Comparison of ENCODE assay signal across 8 mouse cellular contexts in the genomic region with DNA sequence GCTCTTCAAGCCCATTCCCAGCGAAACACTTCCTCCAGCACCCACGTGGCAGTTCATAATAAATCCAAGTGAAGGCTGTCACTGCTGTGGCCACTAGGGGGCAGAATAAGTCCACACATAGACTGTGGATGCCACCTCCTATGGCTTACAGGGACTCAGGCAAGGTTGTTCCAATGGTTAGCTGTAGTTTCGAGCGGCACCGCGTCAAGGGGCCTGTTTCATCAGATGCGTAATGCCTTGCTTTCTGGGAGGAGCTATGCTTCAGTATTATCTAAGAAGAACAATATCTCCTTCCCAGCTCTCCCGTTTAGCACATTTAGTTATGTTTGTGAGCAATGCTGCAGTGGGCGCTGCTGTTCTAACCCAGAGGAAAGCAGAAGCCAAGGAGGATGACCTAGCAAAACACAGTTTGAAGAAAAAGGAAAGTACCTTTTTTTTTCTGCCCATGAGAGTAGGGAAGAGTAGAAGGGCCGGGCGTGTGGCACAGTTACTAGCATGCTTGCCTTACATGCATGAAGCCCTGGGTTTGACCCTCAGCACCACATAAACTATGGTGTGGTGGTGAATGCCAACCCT. TPM values are rescaled to one million over a fixed set of nuclear protein-coding genes. Genes with fewer than 3 reads are reported as not detected.
DNase-seq lines count a peak whose midpoint lies in the region; ATAC-seq and TF ChIP-seq lines count a peak whose summit lies in the region.

No protein-coding gene starts in this region.

- ATAC-seq in forebrain, embryonic 12.5 days (ENCODE audit: low FRiP score), result peak; percentile 95
- ATAC-seq in heart, postnatal 0 days (ENCODE audit: insufficient read depth, low read depth), result peak; percentile 91
- ATAC-seq in liver, embryonic 16.5 days (ENCODE audit: low read depth), result peak; percentile 92
- peak; percentile 96 for ATAC-seq in neural tube, embryonic 13.5 days (ENCODE audit: low read depth)

- DNase-seq in c-Kit-positive CD71-positive TER-119-positive erythroid progenitor cells, embryonic 14.5 days (ENCODE audit: low spot score), result peak; percentile 96
- DNase-seq in heart, postnatal 0 days (ENCODE audit: low spot score), result peak; percentile 94
- DNase-seq in kidney, postnatal 4 days, result peak; percentile 90 to 94

- peak; percentile 46; the same call in 1 of the 2 replicates for TF ChIP-seq EP300 in heart, postnatal 0 days (IDR thresholded peaks at IDR 0.05; ENCODE audit: low read depth)

- H3K9ac ChIP-seq in forebrain, embryonic 12.5 days, result peak overlapping the region; percentile 21; the same call in 1 of the 2 replicates
- no peak overlapping the region for H3K9ac ChIP-seq in heart, postnatal 0 days (replicated peaks; ENCODE audit: low read depth, low read length)
- peak overlapping the region; percentile 55 for H3K9ac ChIP-seq in liver, embryonic 16.5 days (ENCODE audit: low read depth, low read length)
- peak overlapping the region; percentile 2; the same call in 1 of the 2 replicates for H3K9ac ChIP-seq in neural tube, embryonic 13.5 days

- peak; percentile 83 for TF ChIP-seq CTCF in E14TG2a.4 (conservative IDR thresholded peaks at IDR 0.05; ENCODE audit: low read length)
- peak; percentile 98 for TF ChIP-seq CTCF in heart, postnatal 0 days (IDR thresholded peaks at IDR 0.05; ENCODE audit: low read depth)
- TF ChIP-seq CTCF in testis, adult 2 months (IDR thresholded peaks at IDR 0.05; ENCODE audit: control insufficient read depth, insufficient read depth, insufficient replicate concordance, low read depth, low read length), result peak; percentile 87; the same call in 1 of the 2 replicates

- no peaks in the 10 kb centered on the region for H3K36me3 ChIP-seq in E14TG2a.4 (ENCODE audit: insufficient read depth, low read length)
- no peaks in the 10 kb centered on the region for H3K36me3 ChIP-seq in forebrain, embryonic 12.5 days (replicated peaks)
- H3K36me3 ChIP-seq in heart, postnatal 0 days (replicated peaks; ENCODE audit: control insufficient read depth, insufficient read depth, low read length), result no peaks in the 10 kb centered on the region
- H3K36me3 ChIP-seq in liver, embryonic 16.5 days (ENCODE audit: control insufficient read depth, insufficient read depth), result no peaks in the 10 kb centered on the region
- H3K36me3 ChIP-seq in neural tube, embryonic 13.5 days, result no peaks in the 10 kb centered on the region
- no peaks in the 10 kb centered on the region for H3K36me3 ChIP-seq in testis, adult 2 months (ENCODE audit: control insufficient read depth, insufficient read depth, low read length)

- peak overlapping the region; percentile 36 for H3K4me2 ChIP-seq in forebrain, embryonic 12.5 days
- peak overlapping the region; percentile 28; the same call in 1 of the 2 replicates for H3K4me2 ChIP-seq in heart, postnatal 0 days (ENCODE audit: low read depth, low read length)
- peak overlapping the region; percentile 61 for H3K4me2 ChIP-seq in liver, embryonic 16.5 days (ENCODE audit: low read depth, low read length)
- H3K4me2 ChIP-seq in neural tube, embryonic 13.5 days, result peak overlapping the region; percentile 36

- H3K4me3 ChIP-seq in E14TG2a.4 (replicated peaks; ENCODE audit: low read length), result no peak overlapping the region
- no peak overlapping the region; the same call in 1 of the 2 replicates for H3K4me3 ChIP-seq in forebrain, embryonic 12.5 days (replicated peaks)
- no peak overlapping the region for H3K4me3 ChIP-seq in heart, postnatal 0 days (ENCODE audit: low read depth, low read length)
- peak overlapping the region; percentile 41 for H3K4me3 ChIP-seq in liver, embryonic 16.5 days (ENCODE audit: low read depth, low read length)
- no peak overlapping the region for H3K4me3 ChIP-seq in neural tube, embryonic 13.5 days
- no peak overlapping the region for H3K4me3 ChIP-seq in testis, adult 2 months (ENCODE audit: control insufficient read depth, low read depth, low read length)

- no peaks in the 10 kb centered on the region for H3K9me3 ChIP-seq in E14TG2a.4 (ENCODE audit: low read length)
- no peaks in the 10 kb centered on the region for H3K9me3 ChIP-seq in forebrain, embryonic 12.5 days
- no peaks in the 10 kb centered on the region for H3K9me3 ChIP-seq in heart, postnatal 0 days (replicated peaks; ENCODE audit: control insufficient read depth, low read length)
- H3K9me3 ChIP-seq in liver, embryonic 16.5 days (replicated peaks; ENCODE audit: control insufficient read depth, low read length), result no peaks in the 10 kb centered on the region
- no peaks in the 10 kb centered on the region for H3K9me3 ChIP-seq in neural tube, embryonic 13.5 days

- no peak overlapping the region for H3K27ac ChIP-seq in forebrain, embryonic 12.5 days
- H3K27ac ChIP-seq in heart, postnatal 0 days (ENCODE audit: low read depth), result peak overlapping the region; percentile 70
- H3K27ac ChIP-seq in liver, embryonic 16.5 days (ENCODE audit: low read length), result peak overlapping the region; percentile 93
- no peak overlapping the region; the same call in 1 of the 2 replicates for H3K27ac ChIP-seq in neural tube, embryonic 13.5 days (replicated peaks)
- H3K27ac ChIP-seq in testis, adult 2 months (ENCODE audit: control insufficient read depth, insufficient read depth, low read depth, low read length), result peak overlapping the region; percentile 86

- H3K4me1 ChIP-seq in E14TG2a.4 (replicated peaks; ENCODE audit: low read depth, low read length), result peaks cover 4% of the 10 kb centered on the region; the same call in 1 of the 2 replicates
- H3K4me1 ChIP-seq in forebrain, embryonic 12.5 days, result peaks cover 12% of the 10 kb centered on the region
- no peaks in the 10 kb centered on the region for H3K4me1 ChIP-seq in heart, postnatal 0 days (ENCODE audit: control insufficient read depth, insufficient read depth)
- peaks cover 21% of the 10 kb centered on the region for H3K4me1 ChIP-seq in liver, embryonic 16.5 days (ENCODE audit: control insufficient read depth, low read depth, low read length)
- peaks cover 5% of the 10 kb centered on the region; the same call in 1 of the 2 replicates for H3K4me1 ChIP-seq in neural tube, embryonic 13.5 days (replicated peaks)
- H3K4me1 ChIP-seq in testis, adult 2 months (ENCODE audit: control insufficient read depth, insufficient read depth, low read length), result no peaks in the 10 kb centered on the region

- H3K27me3 ChIP-seq in E14TG2a.4 (ENCODE audit: insufficient read depth, low read length), result peaks cover 13% of the 10 kb centered on the region
- H3K27me3 ChIP-seq in forebrain, embryonic 12.5 days, result peaks cover 3% of the 10 kb centered on the region; the same call in 1 of the 2 replicates
- H3K27me3 ChIP-seq in heart, postnatal 0 days (ENCODE audit: control insufficient read depth, insufficient read depth, low read length), result 0 out of 2 replicates have a peak, but pooled peaks cover 2% of the 10 kb centered on the region
- H3K27me3 ChIP-seq in liver, embryonic 16.5 days (ENCODE audit: control insufficient read depth, insufficient read depth, low read depth, low read length), result no peaks in the 10 kb centered on the region
- 0 out of 2 replicates have a peak, but pooled peaks cover 4% of the 10 kb centered on the region for H3K27me3 ChIP-seq in neural tube, embryonic 13.5 days
- no peaks in the 10 kb centered on the region for H3K27me3 ChIP-seq in testis, adult 2 months (ENCODE audit: control insufficient read depth, insufficient read depth, low read length)

- no peak for TF ChIP-seq POLR2A in testis, adult 2 months (IDR thresholded peaks at IDR 0.05; ENCODE audit: control insufficient read depth, low read depth, low read length)

- WGBS in forebrain, embryonic 12.5 days, result 11% methylated on average over 11 of the region's 11 CpGs
- 9% methylated on average over 11 of the region's 11 CpGs for WGBS in heart, postnatal 0 days
- WGBS in liver, embryonic 16.5 days (ENCODE audit: insufficient replicate concordance), result 3% methylated on average over 11 of the region's 11 CpGs
- 17% methylated on average over 11 of the region's 11 CpGs for WGBS in neural tube, embryonic 13.5 days

RNA-seq across cellular contexts. Expression of a gene that starts 36.4 kb away (rescaled TPM):
- polyA plus RNA-seq in forebrain, embryonic 12.5 days (2016; fragmentation: Nextera tagmentation; extraction: Ambion mirVana), result 4.9 and 5.4 TPM in 2 replicates
- total RNA-seq in heart, postnatal 0 days (2014; rRNA removed; ENCODE audit: low replicate concordance), result 9.2 and 11.5 TPM in 2 replicates
- 6.1 and 6.3 TPM in 2 replicates for polyA plus RNA-seq in heart, postnatal 0 days (2015; fragmentation: Nextera tagmentation; extraction: Ambion mirVana)
- polyA plus RNA-seq in liver, embryonic 16.5 days (2015; fragmentation: Nextera tagmentation; extraction: Ambion mirVana), result 15.7 and 16.1 TPM in 2 replicates
- polyA plus RNA-seq in neural tube, embryonic 13.5 days (2015; fragmentation: Nextera tagmentation; extraction: Ambion mirVana), result 3.6 and 6.1 TPM in 2 replicates
- polyA plus RNA-seq in testis, adult 2 months (2012; rRNA removed), result 0.99 and 1.0 TPM in 2 replicates

RNA-seq across cellular contexts. Expression of a gene that starts 37.1 kb away (rescaled TPM):
- 6.2 and 8.0 TPM in 2 replicates for polyA plus RNA-seq in forebrain, embryonic 12.5 days (2016; fragmentation: Nextera tagmentation; extraction: Ambion mirVana)
- 9.0 and 9.8 TPM in 2 replicates for total RNA-seq in heart, postnatal 0 days (2014; rRNA removed; ENCODE audit: low replicate concordance)
- 3.8 and 4.3 TPM in 2 replicates for polyA plus RNA-seq in heart, postnatal 0 days (2015; fragmentation: Nextera tagmentation; extraction: Ambion mirVana)
- 1.9 and 2.1 TPM in 2 replicates for polyA plus RNA-seq in liver, embryonic 16.5 days (2015; fragmentation: Nextera tagmentation; extraction: Ambion mirVana)
- 7.9 and 10.4 TPM in 2 replicates for polyA plus RNA-seq in neural tube, embryonic 13.5 days (2015; fragmentation: Nextera tagmentation; extraction: Ambion mirVana)
- polyA plus RNA-seq in testis, adult 2 months (2012; rRNA removed), result 1.1 and 1.3 TPM in 2 replicates

RNA-seq across cellular contexts. Expression of a gene that starts 50.1 kb away (rescaled TPM):
- not detected in 2 replicates for polyA plus RNA-seq in forebrain, embryonic 12.5 days (2016; fragmentation: Nextera tagmentation; extraction: Ambion mirVana)
- total RNA-seq in heart, postnatal 0 days (2014; rRNA removed; ENCODE audit: low replicate concordance), result 0.39 TPM in 1 of 2 replicates, not detected in the other
- polyA plus RNA-seq in heart, postnatal 0 days (2015; fragmentation: Nextera tagmentation; extraction: Ambion mirVana), result 0.59 and 0.75 TPM in 2 replicates
- polyA plus RNA-seq in liver, embryonic 16.5 days (2015; fragmentation: Nextera tagmentation; extraction: Ambion mirVana), result 11.6 and 12.7 TPM in 2 replicates
- polyA plus RNA-seq in neural tube, embryonic 13.5 days (2015; fragmentation: Nextera tagmentation; extraction: Ambion mirVana), result not detected in 2 replicates
- 101 and 141 TPM in 2 replicates for polyA plus RNA-seq in testis, adult 2 months (2012; rRNA removed)

RNA-seq across cellular contexts. Expression of a gene that starts 57.3 kb away (rescaled TPM):
- 4.6 and 5.9 TPM in 2 replicates for polyA plus RNA-seq in forebrain, embryonic 12.5 days (2016; fragmentation: Nextera tagmentation; extraction: Ambion mirVana)
- not detected in 2 replicates for total RNA-seq in heart, postnatal 0 days (2014; rRNA removed; ENCODE audit: low replicate concordance)
- polyA plus RNA-seq in heart, postnatal 0 days (2015; fragmentation: Nextera tagmentation; extraction: Ambion mirVana), result 0.04 TPM in 1 of 2 replicates, not detected in the other
- polyA plus RNA-seq in liver, embryonic 16.5 days (2015; fragmentation: Nextera tagmentation; extraction: Ambion mirVana), result 0.06 and 0.11 TPM in 2 replicates
- polyA plus RNA-seq in neural tube, embryonic 13.5 days (2015; fragmentation: Nextera tagmentation; extraction: Ambion mirVana), result 20.5 and 22.3 TPM in 2 replicates
- 1.1 and 1.3 TPM in 2 replicates for polyA plus RNA-seq in testis, adult 2 months (2012; rRNA removed)

RNA-seq across cellular contexts. Expression of a gene that starts 57.5 kb away (rescaled TPM):
- polyA plus RNA-seq in forebrain, embryonic 12.5 days (2016; fragmentation: Nextera tagmentation; extraction: Ambion mirVana), result 137 and 142 TPM in 2 replicates
- total RNA-seq in heart, postnatal 0 days (2014; rRNA removed; ENCODE audit: low replicate concordance), result 156 and 219 TPM in 2 replicates
- polyA plus RNA-seq in heart, postnatal 0 days (2015; fragmentation: Nextera tagmentation; extraction: Ambion mirVana), result 104 and 108 TPM in 2 replicates
- polyA plus RNA-seq in liver, embryonic 16.5 days (2015; fragmentation: Nextera tagmentation; extraction: Ambion mirVana), result 180 and 190 TPM in 2 replicates
- 169 and 179 TPM in 2 replicates for polyA plus RNA-seq in neural tube, embryonic 13.5 days (2015; fragmentation: Nextera tagmentation; extraction: Ambion mirVana)
- polyA plus RNA-seq in testis, adult 2 months (2012; rRNA removed), result 240 and 244 TPM in 2 replicates

Comparison
In these comparisons a context has a peak if more than half of its experiments do, and no peak if none do; other contexts are left out.
1. H3K27ac ChIP-seq: peak in heart, postnatal 0 days (single experiment), liver, embryonic 16.5 days (single experiment) and testis, adult 2 months (single experiment); none in forebrain, embryonic 12.5 days (single experiment) and neural tube, embryonic 13.5 days (single experiment).
2. Peak in every context shown above with its lines, with median percentiles within 50 percentile points of each other: CTCF ChIP-seq, DNase-seq, ATAC-seq and H3K4me2 ChIP-seq.